Mouse (Mus musculus) megakaryocyte-erythroid progenitor cell, adult 5 weeks (primary cell): ENCODE data around the gene Plekho1. TPM values are rescaled to one million over a fixed set of nuclear protein-coding genes. Genes with fewer than 3 reads are reported as not detected.

Source experiments
- polyA plus RNA-seq: library from polyadenylated mRNA; stranded (reverse); fragments of >175 nt; gene quantifications from 2 replicates; pipeline ENCODE4 v1.2.3, GENCODE M21; 2012

The Plekho1 gene
- polyA plus RNA-seq, result 232 TPM in 2 replicates

DNA sequence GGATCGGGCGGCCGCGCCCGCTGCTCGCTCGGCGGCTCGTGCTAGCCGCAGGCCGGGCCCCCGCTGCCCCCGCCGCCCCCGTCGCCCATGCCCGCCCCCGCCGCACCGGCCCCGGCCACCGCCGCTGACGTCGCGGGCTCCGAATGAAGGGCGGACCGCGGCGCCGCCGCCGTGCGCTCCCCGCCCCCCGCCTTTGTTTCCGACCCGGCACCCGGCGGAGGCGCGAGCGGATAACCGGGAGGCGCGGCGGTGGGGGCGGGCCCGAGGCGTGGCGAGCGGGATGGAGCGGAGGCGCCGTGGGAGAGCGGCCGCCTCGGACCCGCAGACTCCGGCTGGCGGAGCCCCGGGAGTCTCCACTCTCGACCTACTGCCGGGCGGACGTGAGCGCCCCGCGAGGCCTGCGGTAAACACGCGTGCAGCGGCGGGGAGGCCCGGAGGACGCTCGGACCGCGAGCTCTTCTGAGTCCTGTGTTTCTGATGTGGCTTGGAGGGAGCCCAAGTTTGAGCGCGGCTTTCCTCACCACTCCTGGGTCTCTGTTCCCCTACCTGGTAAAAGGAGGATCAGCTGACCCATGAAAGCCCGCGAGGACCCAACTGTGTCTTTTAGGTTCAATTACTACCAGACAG, at the start of gene Plekho1:
Gene Plekho1 (minus strand): TSS at position 200 of the 627 bp plus-strand sequence.

Other genes starting within 250 kb of the Plekho1 start
- gene Tars2, start 235.8 kb downstream of the Plekho1 start, polyA plus RNA-seq, result 41.4 and 54.6 TPM in 2 replicates
- gene Rprd2, start 177.1 kb downstream of the Plekho1 start, polyA plus RNA-seq, result 4.7 and 6.0 TPM in 2 replicates
- gene Prpf3, start 140.1 kb downstream of the Plekho1 start, polyA plus RNA-seq, result 6.5 and 7.9 TPM in 2 replicates
- gene Mrps21, start 124.5 kb downstream of the Plekho1 start, polyA plus RNA-seq, result 114 and 124 TPM in 2 replicates
- gene Ciart, start 113.8 kb downstream of the Plekho1 start, polyA plus RNA-seq, result 10.0 and 15.3 TPM in 2 replicates
- gene BC028528, start 104.0 kb downstream of the Plekho1 start, polyA plus RNA-seq, result 2.1 and 2.7 TPM in 2 replicates
- 125 and 163 TPM in 2 replicates for gene Aph1a, start 102.0 kb downstream of the Plekho1 start, polyA plus RNA-seq
- not detected in 2 replicates for gene Car14, start 91.3 kb downstream of the Plekho1 start, polyA plus RNA-seq
- gene Anp32e, start 66.8 kb downstream of the Plekho1 start, polyA plus RNA-seq, result 272 and 489 TPM in 2 replicates
- gene Vps45, start 62.5 kb upstream of the Plekho1 start, polyA plus RNA-seq, result 6.0 and 7.1 TPM in 2 replicates
- gene Otud7b, start 108.5 kb upstream of the Plekho1 start, polyA plus RNA-seq, result 3.0 and 4.9 TPM in 2 replicates
- not detected in 2 replicates for gene Mtmr11, start 166.0 kb upstream of the Plekho1 start, polyA plus RNA-seq
- 524 and 591 TPM in 2 replicates for gene Sf3b4, start 176.3 kb upstream of the Plekho1 start, polyA plus RNA-seq
- gene Sv2a, start 185.2 kb upstream of the Plekho1 start, polyA plus RNA-seq, result 0.37 and 0.50 TPM in 2 replicates
- 98.4 and 100 TPM in 2 replicates for gene Bola1, start 223.7 kb upstream of the Plekho1 start, polyA plus RNA-seq
- 1.1 and 2.0 TPM in 2 replicates for gene Hist2h2ab, start 223.9 kb upstream of the Plekho1 start, polyA plus RNA-seq
- 18.4 and 18.7 TPM in 2 replicates for gene Hist2h2ac, start 224.9 kb upstream of the Plekho1 start, polyA plus RNA-seq
- 0.49 and 0.75 TPM in 2 replicates for gene Hist2h2be, start 225.1 kb upstream of the Plekho1 start, polyA plus RNA-seq
- gene Hist2h3c2, start 243.1 kb upstream of the Plekho1 start, polyA plus RNA-seq, result 25.9 and 32.4 TPM in 2 replicates
- gene Hist2h2aa2, start 244.3 kb upstream of the Plekho1 start, polyA plus RNA-seq, result 261 and 264 TPM in 2 replicates
- 1.3 and 8.5 TPM in 2 replicates for gene Hist2h2aa1, start 249.5 kb upstream of the Plekho1 start, polyA plus RNA-seq